Comparison of ENCODE assay signal across 8 mouse cellular contexts in genomic region chrX:53055771-53056170, GRCm38 (mm10).
DNase-seq lines count a peak whose midpoint lies in the region; ATAC-seq and TF ChIP-seq lines count a peak whose summit lies in the region.

No protein-coding gene starts in this region.

- H3K9me3 ChIP-seq in liver, postnatal 0 days (ENCODE audit: low read length): no peaks in the 10 kb centered on the region
- no peaks in the 10 kb centered on the region for H3K9me3 ChIP-seq in stomach, postnatal 0 days (ENCODE audit: control insufficient read depth, low read length)

- H3K4me3 ChIP-seq in liver, postnatal 0 days (ENCODE audit: low read depth, low read length): peak overlapping the region; percentile 68
- peak overlapping the region; percentile 58 for H3K4me3 ChIP-seq in stomach, postnatal 0 days (ENCODE audit: low read depth, low read length)

- peaks cover 7% of the 10 kb centered on the region for H3K4me1 ChIP-seq in liver, postnatal 0 days (ENCODE audit: insufficient read depth)
- H3K4me1 ChIP-seq in stomach, postnatal 0 days (replicated peaks; ENCODE audit: control insufficient read depth, insufficient read depth): no peaks in the 10 kb centered on the region

- H3K9ac ChIP-seq in liver, postnatal 0 days (replicated peaks): no peak overlapping the region; the same call in 1 of the 2 replicates
- peak overlapping the region; percentile 83; the same call in 1 of the 2 replicates for H3K9ac ChIP-seq in stomach, postnatal 0 days (ENCODE audit: low read length)

- H3K4me2 ChIP-seq in liver, postnatal 0 days (ENCODE audit: low read depth, low read length): peak overlapping the region; percentile 78
- H3K4me2 ChIP-seq in stomach, postnatal 0 days (replicated peaks; ENCODE audit: low read depth): peak overlapping the region; percentile 51

- H3K27me3 ChIP-seq in liver, postnatal 0 days (ENCODE audit: insufficient read depth, low read length): peaks cover 19% of the 10 kb centered on the region
- no peaks in the 10 kb centered on the region for H3K27me3 ChIP-seq in stomach, postnatal 0 days (ENCODE audit: control insufficient read depth, insufficient read depth, low read length)

- WGBS in liver, postnatal 0 days (ENCODE audit: insufficient replicate concordance): 13% methylated on average over 9 of the region's 9 CpGs
- 16% methylated on average over 9 of the region's 9 CpGs for WGBS in stomach, postnatal 0 days

- H3K36me3 ChIP-seq in liver, postnatal 0 days (replicated peaks; ENCODE audit: insufficient read depth, low read length): no peaks in the 10 kb centered on the region
- H3K36me3 ChIP-seq in stomach, postnatal 0 days (ENCODE audit: control insufficient read depth, insufficient read depth, low read length): no peaks in the 10 kb centered on the region

- no peak for TF ChIP-seq EP300 in liver, postnatal 0 days (IDR thresholded peaks at IDR 0.05; ENCODE audit: low read depth)
- no peak for TF ChIP-seq EP300 in stomach, postnatal 0 days (optimal IDR thresholded peaks at IDR 0.05)

- H3K27ac ChIP-seq in liver, postnatal 0 days (ENCODE audit: low read depth): no peak overlapping the region
- H3K27ac ChIP-seq in stomach, postnatal 0 days (replicated peaks): peak overlapping the region; percentile 91

- peak; percentile 42 to 68 for DNase-seq in adrenal gland, adult (ENCODE audit: inconsistent age in 2 of 2, low spot score in 1 of 2)
- DNase-seq in adrenal gland, adult 8-10 months: no peak
- DNase-seq in adrenal gland, postnatal 36 days: peak; percentile 39 to 44
- DNase-seq in heart, postnatal 4 days: peak; percentile 33
- DNase-seq in liver, postnatal 0 days: no peak
- DNase-seq in stomach, postnatal 0 days (ENCODE audit: low spot score): no peak
- no peak for DNase-seq in retina, postnatal 1 day
- DNase-seq in cerebellum, postnatal 4 days (ENCODE audit: low spot score in 2 of 2): no peak

- TF ChIP-seq CTCF in liver, postnatal 0 days (IDR thresholded peaks at IDR 0.05; ENCODE audit: low read depth): no peak
- no peak for TF ChIP-seq CTCF in stomach, postnatal 0 days (IDR thresholded peaks at IDR 0.05; ENCODE audit: low read depth)

- no peak for ATAC-seq in liver, postnatal 0 days
- no peak for ATAC-seq in stomach, postnatal 0 days (ENCODE audit: low FRiP score, low TSS enrichment)

Comparison
In these comparisons a context has a peak if more than half of its experiments do, and no peak if none do; other contexts are left out.
1. DNase-seq: peak in adrenal gland, adult (2 of 2), adrenal gland, postnatal 36 days (2 of 2) and heart, postnatal 4 days (single experiment); none in adrenal gland, adult 8-10 months (single experiment), liver, postnatal 0 days (single experiment), stomach, postnatal 0 days (single experiment), retina, postnatal 1 day (single experiment) and cerebellum, postnatal 4 days (0 of 2).